In genomic region chr11:119300986-119301385, GRCm38 (mm10) we compare ENCODE assay signal across 8 mouse cellular contexts. TPM values are rescaled to one million over a fixed set of nuclear protein-coding genes. Genes with fewer than 3 reads are reported as not detected.
DNase-seq lines count a peak whose midpoint lies in the region; ATAC-seq and TF ChIP-seq lines count a peak whose summit lies in the region.
"Had no signal": no experiment of that assay in that cellular context is flagged by ENCODE, and none has a peak within 500 bp of the region (broad histone marks: within the 10 kb centered on the region; RNA-seq: fewer than 3 reads in every experiment).

No protein-coding gene starts in this region.

- 20% methylated on average over 2 of the region's 2 CpGs for WGBS in lung, embryonic 14.5 days
- WGBS in forebrain, embryonic 14.5 days: 25% methylated on average over 2 of the region's 2 CpGs
- WGBS in limb, embryonic 12.5 days: 22% methylated on average over 2 of the region's 2 CpGs
- 25% methylated on average over 2 of the region's 2 CpGs for WGBS in neural tube, embryonic 14.5 days

- no peak for ATAC-seq in lung, embryonic 14.5 days (ENCODE audit: insufficient read depth)
- ATAC-seq in forebrain, embryonic 14.5 days: no peak
- no peak for ATAC-seq in limb, embryonic 12.5 days (ENCODE audit: insufficient number of reproducible peaks, insufficient read depth, low FRiP score, low TSS enrichment, low read depth)
- ATAC-seq in neural tube, embryonic 14.5 days (ENCODE audit: low read depth): no peak

- peaks cover 4% of the 10 kb centered on the region; the same call in 1 of the 2 replicates for H3K4me1 ChIP-seq in lung, embryonic 14.5 days (ENCODE audit: insufficient read depth)
- H3K4me1 ChIP-seq in forebrain, embryonic 14.5 days (ENCODE audit: control insufficient read depth, insufficient read depth, low read length): peaks cover 12% of the 10 kb centered on the region
- peaks cover 18% of the 10 kb centered on the region for H3K4me1 ChIP-seq in limb, embryonic 12.5 days (replicated peaks)
- H3K4me1 ChIP-seq in neural tube, embryonic 14.5 days (ENCODE audit: control insufficient read depth, insufficient read depth, low read length): peaks cover 9% of the 10 kb centered on the region; the same call in 1 of the 2 replicates

- DNase-seq in lung, embryonic 14.5 days: peak; percentile 7
- DNase-seq in lung, postnatal 4 days: no peak
- DNase-seq in forebrain, embryonic 14.5 days (ENCODE audit: low spot score): no peak
- no peak for DNase-seq in thymus, postnatal 0 days (ENCODE audit: low spot score)
- no peak for DNase-seq in thymus, postnatal 36 days
- DNase-seq: gastrocnemius, adult 2 months had no signal

- H3K27me3 ChIP-seq in lung, embryonic 14.5 days (ENCODE audit: insufficient read depth, low read length): no peaks in the 10 kb centered on the region
- H3K27me3 ChIP-seq in forebrain, embryonic 14.5 days (replicated peaks; ENCODE audit: control insufficient read depth, insufficient read depth, low read length): no peaks in the 10 kb centered on the region
- peaks cover 21% of the 10 kb centered on the region for H3K27me3 ChIP-seq in limb, embryonic 12.5 days
- H3K27me3 ChIP-seq in neural tube, embryonic 14.5 days (ENCODE audit: control insufficient read depth, insufficient read depth, low read length): no peaks in the 10 kb centered on the region; the same call in 1 of the 2 replicates

- peak overlapping the region; percentile 94 for H3K4me2 ChIP-seq in lung, embryonic 14.5 days
- peak overlapping the region; percentile 74; the same call in 1 of the 2 replicates for H3K4me2 ChIP-seq in forebrain, embryonic 14.5 days (ENCODE audit: low read length)
- H3K4me2 ChIP-seq in limb, embryonic 12.5 days: peak overlapping the region; percentile 86; the same call in 1 of the 2 replicates
- peak overlapping the region; percentile 93; the same call in 1 of the 2 replicates for H3K4me2 ChIP-seq in neural tube, embryonic 14.5 days (ENCODE audit: low read depth, low read length)

- H3K36me3 ChIP-seq in lung, embryonic 14.5 days (ENCODE audit: insufficient read depth): peaks cover 26% of the 10 kb centered on the region
- H3K36me3 ChIP-seq in forebrain, embryonic 14.5 days (ENCODE audit: control insufficient read depth, insufficient read depth, low read length): peaks cover 22% of the 10 kb centered on the region
- peaks cover 22% of the 10 kb centered on the region for H3K36me3 ChIP-seq in limb, embryonic 12.5 days
- H3K36me3 ChIP-seq in neural tube, embryonic 14.5 days (ENCODE audit: control insufficient read depth, insufficient read depth, low read length): peaks cover 14% of the 10 kb centered on the region

- no peak overlapping the region for H3K27ac ChIP-seq in lung, embryonic 14.5 days (ENCODE audit: low read depth)
- no peak overlapping the region for H3K27ac ChIP-seq in forebrain, embryonic 14.5 days (ENCODE audit: low read depth, low read length)
- no peak overlapping the region for H3K27ac ChIP-seq in limb, embryonic 12.5 days
- no peak overlapping the region for H3K27ac ChIP-seq in neural tube, embryonic 14.5 days (ENCODE audit: low read depth, low read length)

- TF ChIP-seq CTCF in lung, embryonic 14.5 days (IDR thresholded peaks at IDR 0.05; ENCODE audit: low read depth): no peak

- peak overlapping the region; percentile 98; the same call in 1 of the 2 replicates for H3K9ac ChIP-seq in lung, embryonic 14.5 days
- H3K9ac ChIP-seq in forebrain, embryonic 14.5 days (ENCODE audit: low read length): no peak overlapping the region
- no peak overlapping the region for H3K9ac ChIP-seq in limb, embryonic 12.5 days (replicated peaks)
- no peak overlapping the region for H3K9ac ChIP-seq in neural tube, embryonic 14.5 days (replicated peaks; ENCODE audit: low read depth, low read length)

- H3K4me3 ChIP-seq in lung, embryonic 14.5 days (ENCODE audit: low read depth, low read length): peak overlapping the region; percentile 96; the same call in 1 of the 2 replicates
- no peak overlapping the region for H3K4me3 ChIP-seq in forebrain, embryonic 14.5 days (ENCODE audit: low read depth, low read length)
- no peak overlapping the region; the same call in 1 of the 2 replicates for H3K4me3 ChIP-seq in limb, embryonic 12.5 days (replicated peaks)
- no peak overlapping the region for H3K4me3 ChIP-seq in neural tube, embryonic 14.5 days (ENCODE audit: low read depth, low read length)

- H3K9me3 ChIP-seq in lung, embryonic 14.5 days (ENCODE audit: low read depth, low read length): no peaks in the 10 kb centered on the region
- no peaks in the 10 kb centered on the region for H3K9me3 ChIP-seq in forebrain, embryonic 14.5 days (replicated peaks; ENCODE audit: control insufficient read depth, low read length)
- no peaks in the 10 kb centered on the region for H3K9me3 ChIP-seq in limb, embryonic 12.5 days
- H3K9me3 ChIP-seq in neural tube, embryonic 14.5 days (ENCODE audit: control insufficient read depth, low read length): no peaks in the 10 kb centered on the region

RNA-seq across cellular contexts. Expression of gene Eif4a3, which starts 1.1 kb away (rescaled TPM):
- polyA plus RNA-seq in lung, embryonic 14.5 days (2014; fragmentation: Nextera tagmentation; extraction: Ambion mirVana): 419 and 428 TPM in 2 replicates
- 293 and 315 TPM in 2 replicates for polyA plus RNA-seq in forebrain, embryonic 14.5 days (2014; fragmentation: Nextera tagmentation; extraction: Ambion mirVana)
- polyA plus RNA-seq in limb, embryonic 12.5 days (2016; fragmentation: Nextera tagmentation; extraction: Ambion mirVana): 390 and 396 TPM in 2 replicates
- polyA plus RNA-seq in neural tube, embryonic 14.5 days (2014; fragmentation: Nextera tagmentation; extraction: Ambion mirVana): 240 and 251 TPM in 2 replicates
- polyA plus RNA-seq in thymus, postnatal 0 days (2015; fragmentation: Nextera tagmentation; extraction: Ambion mirVana): 417 and 424 TPM in 2 replicates

RNA-seq across cellular contexts. Expression of gene Card14, which starts 6.6 kb away (rescaled TPM):
- polyA plus RNA-seq in lung, embryonic 14.5 days (2014; fragmentation: Nextera tagmentation; extraction: Ambion mirVana): not detected in 2 replicates
- polyA plus RNA-seq in forebrain, embryonic 14.5 days (2014; fragmentation: Nextera tagmentation; extraction: Ambion mirVana): 0.09 and 0.15 TPM in 2 replicates
- 0.27 and 0.56 TPM in 2 replicates for polyA plus RNA-seq in limb, embryonic 12.5 days (2016; fragmentation: Nextera tagmentation; extraction: Ambion mirVana)
- polyA plus RNA-seq in neural tube, embryonic 14.5 days (2014; fragmentation: Nextera tagmentation; extraction: Ambion mirVana): 0.25 and 0.32 TPM in 2 replicates
- polyA plus RNA-seq in thymus, postnatal 0 days (2015; fragmentation: Nextera tagmentation; extraction: Ambion mirVana): 0.14 and 0.17 TPM in 2 replicates

RNA-seq across cellular contexts. Expression of gene Gaa, which starts 33.3 kb away (rescaled TPM):
- polyA plus RNA-seq in lung, embryonic 14.5 days (2014; fragmentation: Nextera tagmentation; extraction: Ambion mirVana): 56.0 and 58.8 TPM in 2 replicates
- 28.3 and 45.5 TPM in 2 replicates for polyA plus RNA-seq in forebrain, embryonic 14.5 days (2014; fragmentation: Nextera tagmentation; extraction: Ambion mirVana)
- 39.4 and 43.4 TPM in 2 replicates for polyA plus RNA-seq in limb, embryonic 12.5 days (2016; fragmentation: Nextera tagmentation; extraction: Ambion mirVana)
- 66.0 and 69.1 TPM in 2 replicates for polyA plus RNA-seq in neural tube, embryonic 14.5 days (2014; fragmentation: Nextera tagmentation; extraction: Ambion mirVana)
- polyA plus RNA-seq in thymus, postnatal 0 days (2015; fragmentation: Nextera tagmentation; extraction: Ambion mirVana): 25.6 and 29.6 TPM in 2 replicates

RNA-seq across cellular contexts. Expression of gene Sgsh, which starts 54.4 kb away (rescaled TPM):
- 7.6 and 9.5 TPM in 2 replicates for polyA plus RNA-seq in lung, embryonic 14.5 days (2014; fragmentation: Nextera tagmentation; extraction: Ambion mirVana)
- polyA plus RNA-seq in forebrain, embryonic 14.5 days (2014; fragmentation: Nextera tagmentation; extraction: Ambion mirVana): 2.7 TPM in 2 replicates
- polyA plus RNA-seq in limb, embryonic 12.5 days (2016; fragmentation: Nextera tagmentation; extraction: Ambion mirVana): 5.5 and 6.1 TPM in 2 replicates
- 4.4 and 5.0 TPM in 2 replicates for polyA plus RNA-seq in neural tube, embryonic 14.5 days (2014; fragmentation: Nextera tagmentation; extraction: Ambion mirVana)
- polyA plus RNA-seq in thymus, postnatal 0 days (2015; fragmentation: Nextera tagmentation; extraction: Ambion mirVana): 5.4 and 6.1 TPM in 2 replicates

RNA-seq across cellular contexts. Expression of gene Slc26a11, which starts 54.4 kb away (rescaled TPM):
- polyA plus RNA-seq in lung, embryonic 14.5 days (2014; fragmentation: Nextera tagmentation; extraction: Ambion mirVana): 9.1 and 9.3 TPM in 2 replicates
- 2.5 and 3.8 TPM in 2 replicates for polyA plus RNA-seq in forebrain, embryonic 14.5 days (2014; fragmentation: Nextera tagmentation; extraction: Ambion mirVana)
- 12.2 and 12.4 TPM in 2 replicates for polyA plus RNA-seq in limb, embryonic 12.5 days (2016; fragmentation: Nextera tagmentation; extraction: Ambion mirVana)
- polyA plus RNA-seq in neural tube, embryonic 14.5 days (2014; fragmentation: Nextera tagmentation; extraction: Ambion mirVana): 5.1 and 5.2 TPM in 2 replicates
- polyA plus RNA-seq in thymus, postnatal 0 days (2015; fragmentation: Nextera tagmentation; extraction: Ambion mirVana): 2.1 and 2.5 TPM in 2 replicates
